Mouse (Mus musculus) neutrophil, adult 83 days (primary cell): ENCODE data around the gene Wbp4. TPM values are rescaled to one million over a fixed set of nuclear protein-coding genes. Genes with fewer than 3 reads are reported as not detected.

ENCODE experiments used
- total RNA-seq, 2 experiments: library from RNA; stranded (reverse); gene quantifications; one replicate each; pipeline ENCODE4 v1.2.4; 2023

The Wbp4 gene
- total RNA-seq: 10 to 100 TPM; 20.4 to 24.1 TPM

DNA sequence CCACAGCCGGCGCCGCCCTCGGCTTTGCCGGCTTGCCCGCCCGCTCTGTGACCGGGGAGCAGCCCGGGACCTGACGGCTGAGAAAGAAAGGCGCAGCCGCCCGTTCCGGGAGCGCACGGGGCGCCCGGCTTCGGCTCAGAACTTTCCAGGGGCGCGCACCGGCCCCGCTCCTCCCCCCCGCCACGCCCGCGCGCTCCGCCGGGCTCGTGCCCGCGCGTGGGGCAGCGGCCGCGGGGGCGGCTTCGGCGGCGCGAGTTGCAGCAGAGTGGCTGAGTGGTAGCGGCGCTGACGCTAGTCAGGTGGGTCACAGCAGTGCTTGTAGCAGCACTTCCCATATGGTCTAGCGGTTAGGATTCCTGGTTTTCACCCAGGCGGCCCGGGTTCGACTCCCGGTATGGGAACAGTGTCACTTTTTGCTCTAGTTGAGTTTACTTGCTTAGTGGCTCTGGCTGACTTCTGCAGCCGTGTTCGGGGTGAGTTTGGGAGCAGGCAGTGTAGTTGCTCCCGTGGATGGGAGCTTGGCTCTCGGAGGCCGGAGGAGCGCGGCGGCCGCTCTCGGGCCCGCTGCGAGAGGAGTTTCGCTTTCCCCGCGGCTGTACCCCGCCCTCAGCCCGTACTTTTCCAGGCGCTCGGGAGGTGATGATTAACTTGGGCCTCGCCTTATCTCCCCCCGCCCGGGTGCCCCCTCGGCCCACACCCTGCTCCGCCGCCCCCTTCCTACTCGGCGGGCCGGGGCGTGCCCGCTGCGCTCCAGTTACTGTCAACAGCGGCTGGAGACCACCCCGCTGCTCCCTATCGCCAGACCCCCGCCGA, at the start of gene Wbp4:
Gene Wbp4, minus strand, starts transcription at position 182 of the 813 bp plus-strand sequence.

DNA sequence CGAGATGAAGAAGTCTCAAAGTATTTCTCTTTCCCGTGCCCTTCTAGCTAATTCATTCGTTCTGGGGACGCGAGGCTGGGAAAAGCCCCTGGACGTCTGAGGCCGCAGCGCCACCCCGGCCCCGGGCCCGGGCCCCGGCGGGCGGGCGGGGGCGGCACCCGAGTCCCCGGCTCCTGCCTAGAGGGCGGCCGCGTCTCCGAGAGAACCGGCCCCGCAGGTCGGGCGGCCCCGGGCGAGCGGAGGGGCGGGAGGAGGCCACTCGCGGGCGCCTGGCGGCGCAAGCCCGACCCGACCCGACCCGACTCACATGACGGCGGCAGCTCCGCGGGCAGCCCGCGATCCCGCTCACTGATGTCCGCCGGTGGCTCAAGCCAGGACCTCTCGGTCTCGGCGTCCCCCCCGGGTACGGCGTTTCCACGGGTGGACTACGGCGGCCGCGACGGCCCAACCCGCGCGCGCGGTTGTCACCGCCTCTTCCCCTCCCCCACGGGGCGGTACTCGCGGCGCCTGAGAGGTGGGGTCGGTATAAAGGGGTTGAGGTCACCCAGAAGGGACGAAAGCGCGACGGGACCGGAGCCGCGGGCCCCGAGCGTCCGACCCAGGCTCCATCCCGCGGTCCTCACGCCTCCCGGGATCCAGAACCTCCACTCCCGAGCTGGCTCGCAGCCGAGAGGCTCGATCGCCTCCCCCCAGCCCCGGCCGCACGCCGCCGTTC, 539 bp downstream of the Wbp4 start, which contains the start of gene Elf1:
Gene Elf1, plus strand, starts transcription at position 571 of the 715 bp plus-strand sequence.

DNA sequence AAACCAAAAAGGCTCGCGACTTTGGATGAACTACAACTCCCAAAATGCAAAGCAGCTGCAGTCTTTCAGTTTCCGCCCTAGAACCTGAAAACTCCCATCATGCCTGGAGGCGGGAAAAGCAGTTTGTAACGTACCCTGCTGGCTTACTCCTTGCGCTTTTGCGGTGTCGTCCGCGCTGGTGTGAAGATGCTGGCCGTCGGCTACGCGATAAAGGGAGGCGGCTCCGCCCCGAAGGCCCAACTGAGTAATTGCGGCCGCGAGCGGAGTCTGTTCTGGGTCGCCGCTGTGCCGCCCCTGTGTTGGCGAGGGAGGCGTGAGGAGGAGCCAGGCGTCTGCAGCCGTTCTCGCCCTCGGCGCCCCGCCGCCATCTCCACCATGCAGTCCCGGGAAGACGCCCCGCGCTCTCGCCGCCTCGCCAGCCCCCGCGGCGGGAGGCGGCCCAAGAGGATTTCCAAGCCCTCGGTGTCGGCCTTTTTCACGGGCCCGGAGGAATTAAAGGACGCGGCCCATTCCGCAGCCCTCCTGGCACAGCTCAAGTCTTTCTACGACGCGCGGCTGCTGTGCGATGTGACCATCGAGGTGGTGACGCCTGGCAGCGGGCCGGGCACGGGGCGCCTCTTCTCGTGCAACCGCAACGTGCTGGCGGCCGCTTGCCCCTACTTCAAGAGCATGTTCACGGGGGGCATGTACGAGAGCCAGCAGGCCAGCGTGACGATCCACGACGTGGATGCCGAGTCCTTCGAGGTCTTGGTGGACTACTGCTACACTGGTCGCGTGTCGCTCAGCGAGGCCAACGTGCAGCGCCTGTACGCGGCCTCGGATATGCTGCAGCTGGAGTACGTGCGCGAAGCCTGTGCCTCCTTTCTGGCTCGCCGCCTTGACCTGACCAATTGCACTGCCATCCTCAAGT, 29.4 kb downstream of the Wbp4 start, which contains the start of gene Kbtbd6:
Gene Kbtbd6, plus strand, starts transcription at position 155 of the 910 bp plus-strand sequence.

DNA sequence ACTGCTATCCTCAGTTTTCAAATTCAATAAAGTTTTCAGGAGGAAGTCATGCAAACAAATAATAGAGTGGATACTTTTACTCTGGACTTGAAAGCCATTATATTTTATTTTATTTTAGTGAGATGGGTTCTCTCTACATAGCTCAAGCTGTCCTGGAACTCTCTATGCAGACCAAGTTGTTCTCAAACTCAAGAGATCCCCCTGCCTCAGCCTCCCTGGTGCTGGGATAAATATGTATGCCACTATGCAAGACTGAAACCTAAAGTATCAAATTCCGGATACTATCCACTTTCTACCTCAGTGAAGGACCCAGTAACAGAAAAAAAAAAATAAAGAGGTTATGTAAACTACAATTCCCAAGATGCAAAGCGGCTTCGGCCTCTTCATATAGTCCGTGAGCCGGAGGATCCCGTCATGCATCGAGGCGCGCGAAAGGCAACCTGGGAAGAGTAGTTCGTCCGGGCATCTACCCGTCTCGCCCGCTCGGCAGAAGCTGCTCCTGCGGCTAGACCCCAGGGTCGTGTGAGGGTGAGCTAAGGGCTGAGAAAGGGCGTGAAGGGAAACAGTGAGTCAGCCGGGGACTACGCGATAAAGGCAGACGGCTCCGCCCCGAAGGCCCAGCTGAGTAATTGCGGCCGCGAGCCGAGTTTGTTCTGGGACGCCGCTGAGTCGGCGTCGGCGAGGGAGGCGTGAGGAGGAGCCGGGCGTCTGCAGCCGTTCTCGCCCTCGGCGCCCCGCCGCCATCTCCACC, 55.2 kb downstream of the Wbp4 start, which contains the start of gene Kbtbd7:
Gene Kbtbd7, plus strand, starts transcription at position 533 of the 751 bp plus-strand sequence.

Other genes starting within 250 kb of the Wbp4 start
- gene Zfp957, start 234.2 kb downstream of the Wbp4 start, total RNA-seq: not detected
- gene Rgcc, start 179.9 kb downstream of the Wbp4 start, total RNA-seq: 10 to 100 TPM; 57.6 to 76.2 TPM
- 10 to 100 TPM; 37.1 to 37.9 TPM for gene Naa16, start 90.7 kb downstream of the Wbp4 start, total RNA-seq
- 1 to 10 TPM; 1.4 to 1.6 TPM for gene Mtrf1, start 83.7 kb downstream of the Wbp4 start, total RNA-seq
- 10 to 100 TPM; 29.8 to 31.9 TPM for gene Kbtbd7, start 55.0 kb downstream of the Wbp4 start, total RNA-seq
- gene Kbtbd6, start 29.7 kb downstream of the Wbp4 start, total RNA-seq: 1 to 10 TPM; 4.2 to 4.7 TPM
- gene Elf1, start 326 bp downstream of the Wbp4 start, total RNA-seq: 10 to 100 TPM; 50.7 to 54.5 TPM
- gene Sugt1, start 106.2 kb upstream of the Wbp4 start, total RNA-seq: 10 to 100 TPM; 58.4 to 58.6 TPM
- under 1 TPM in 1 of 2 experiments, not detected in 1; 0.68 TPM for gene Cnmd, start 180.7 kb upstream of the Wbp4 start, total RNA-seq